Mouse (Mus musculus): ENCODE measurements around the gene Adgre5.

DNA sequence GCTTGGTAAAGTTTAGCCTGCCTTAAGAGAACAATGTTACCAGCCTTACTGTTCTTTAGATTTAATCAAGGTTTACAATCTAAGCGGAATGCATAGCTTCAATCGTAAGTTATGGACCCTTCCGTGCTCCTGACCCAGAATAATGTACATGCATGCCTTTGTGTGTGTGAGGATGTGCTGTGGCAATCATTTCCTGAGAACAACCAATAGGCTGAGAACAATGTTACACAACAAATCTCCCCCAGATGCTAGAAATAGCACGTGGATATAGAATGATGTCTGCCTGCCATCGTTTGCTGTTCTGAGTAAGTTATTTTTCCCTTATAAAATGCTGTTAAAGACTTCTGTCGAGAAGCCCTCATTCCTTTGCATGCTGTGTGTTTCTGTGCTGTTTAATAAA is 8.2 kb downstream of the Adgre5 start:
- TF ChIP-seq POLR2A (IDR thresholded peaks at IDR 0.05; ENCODE audit: borderline replicate concordance, extremely low read depth, low read depth, low read length) (no peak), CTCF (IDR thresholded peaks at IDR 0.05; ENCODE audit: insufficient read depth, low read length) (no peak)

All from lung, adult 2 months (tissue).